Mouse (Mus musculus): Measurements from ENCODE around the gene Cdc42bpa. TPM values are rescaled to one million over a fixed set of nuclear protein-coding genes. Genes with fewer than 3 reads are reported as not detected.

Gene Cdc42bpa
- polyA plus RNA-seq, 1 experiment from 2014 or later = 30.3 TPM

DNA sequence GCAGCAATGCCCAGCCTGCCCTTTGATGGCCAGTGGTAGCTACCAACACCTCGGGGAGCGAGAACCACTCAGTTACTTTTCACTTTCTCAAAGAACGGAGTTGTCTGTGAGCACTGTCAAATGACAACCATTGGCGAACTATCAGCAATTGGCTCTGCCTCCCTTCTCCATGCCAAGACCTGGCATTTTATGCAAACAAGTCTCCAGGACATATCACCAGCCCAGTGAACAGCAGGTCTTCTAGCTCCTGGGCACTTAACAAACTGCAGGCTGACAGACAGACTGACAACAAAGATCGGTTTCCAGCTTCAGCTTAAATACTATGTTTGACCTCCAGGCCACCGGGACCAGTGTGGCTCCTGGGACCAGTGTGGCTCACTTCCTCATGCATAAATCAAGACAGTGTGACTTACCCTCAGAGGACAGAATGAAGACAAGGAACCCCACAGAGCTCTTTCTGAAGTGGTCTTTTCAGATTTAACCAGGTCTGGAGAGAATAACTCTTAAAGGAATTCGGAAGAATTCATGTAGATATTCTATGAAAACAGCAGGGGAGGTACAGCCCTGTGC is 231.5 kb downstream of the Cdc42bpa start:
- H3K9me3 ChIP-seq (replicated peaks; ENCODE audit: control insufficient read depth, low read length, poor library complexity, severe bottlenecking) = no peaks in the 10 kb centered on the region
- H3K4me2 ChIP-seq (ENCODE audit: low read length) = no peak overlapping the region
- whole genome bisulfite sequencing = 71% methylated on average over 7 of the region's 7 CpGs

DNA sequence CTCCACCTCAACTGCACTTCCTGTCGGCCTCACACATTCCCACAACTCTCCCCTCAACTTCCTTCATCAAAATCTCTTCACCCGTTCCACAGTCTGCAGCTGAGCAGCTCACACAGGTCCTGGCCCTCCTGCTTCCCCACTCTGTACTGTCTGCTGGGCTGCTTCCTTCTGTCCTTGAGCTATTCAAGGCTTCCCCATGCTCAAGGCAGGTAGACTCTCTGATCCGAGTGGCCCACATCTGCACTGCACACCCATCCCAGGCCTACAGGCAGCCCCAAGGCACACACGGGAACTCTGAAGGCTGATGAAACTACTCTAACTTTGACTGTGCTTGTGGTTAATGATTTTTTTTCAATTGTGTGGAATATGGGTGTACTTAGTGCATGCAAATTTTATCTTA is 232.6 kb downstream of the Cdc42bpa start:
- no peaks in the 10 kb centered on the region for H3K9me3 ChIP-seq (replicated peaks; ENCODE audit: control insufficient read depth, low read length, poor library complexity, severe bottlenecking)
- H3K4me2 ChIP-seq (ENCODE audit: low read length) = no peak overlapping the region
- WGBS = 54% methylated on average over 4 of the region's 4 CpGs
- H3K4me1 ChIP-seq (ENCODE audit: control insufficient read depth, insufficient read depth, low read length) = peaks cover 9% of the 10 kb centered on the region
- no peaks in the 10 kb centered on the region for H3K36me3 ChIP-seq (ENCODE audit: control insufficient read depth, insufficient read depth, low read length)
- H3K27me3 ChIP-seq (ENCODE audit: control insufficient read depth, insufficient read depth, low read depth, low read length) = peaks cover 11% of the 10 kb centered on the region; the same call in 1 of the 2 replicates
- H3K27ac ChIP-seq (ENCODE audit: low read length) = no peak overlapping the region
- no peak for ATAC-seq
- H3K4me3 ChIP-seq (ENCODE audit: low read depth, low read length) = no peak overlapping the region
- no peak overlapping the region for H3K9ac ChIP-seq (ENCODE audit: low read depth, low read length)

More for the DNA sequence above, 231.5 kb downstream of the Cdc42bpa start:
- no peak overlapping the region for H3K9ac ChIP-seq (ENCODE audit: low read depth, low read length)
- no peak overlapping the region for H3K27ac ChIP-seq (ENCODE audit: low read length)
- H3K27me3 ChIP-seq (ENCODE audit: control insufficient read depth, insufficient read depth, low read depth, low read length) = peaks cover 11% of the 10 kb centered on the region; the same call in 1 of the 2 replicates
- H3K4me3 ChIP-seq (ENCODE audit: low read depth, low read length) = no peak overlapping the region
- peaks cover 9% of the 10 kb centered on the region for H3K4me1 ChIP-seq (ENCODE audit: control insufficient read depth, insufficient read depth, low read length)
- no peaks in the 10 kb centered on the region for H3K36me3 ChIP-seq (ENCODE audit: control insufficient read depth, insufficient read depth, low read length)
- ATAC-seq = no peak

DNA sequence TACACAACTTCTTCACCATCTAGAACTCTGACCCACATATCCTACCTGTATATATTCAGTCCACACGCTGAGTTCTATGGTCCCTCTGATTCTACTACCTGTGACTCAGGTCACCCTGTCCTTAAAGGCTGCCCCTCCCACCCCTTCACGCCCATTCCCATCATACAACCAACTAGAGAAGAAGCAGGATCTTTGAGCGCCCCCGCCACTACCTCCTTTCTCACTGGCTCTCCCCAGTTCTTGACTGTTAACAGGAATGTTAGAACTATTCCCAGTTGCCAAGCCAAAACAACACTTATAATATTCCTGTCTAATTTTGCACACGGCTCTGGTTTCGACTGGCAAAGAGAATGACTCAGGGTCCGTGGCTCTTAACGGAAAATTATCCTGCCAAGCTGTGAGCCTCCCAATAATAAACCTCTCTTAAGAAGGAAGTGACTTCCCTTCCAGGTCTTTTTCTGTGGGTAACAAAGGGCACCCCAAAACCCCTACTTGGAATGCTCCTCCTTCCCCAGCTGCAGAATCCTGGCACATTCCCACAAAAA is 233.2 kb downstream of the Cdc42bpa start:
- Histone ChIP-seq H3K9me3 (replicated peaks; ENCODE audit: control insufficient read depth, low read length, poor library complexity, severe bottlenecking) (no peaks in the 10 kb centered on the region), H3K4me1 (ENCODE audit: control insufficient read depth, insufficient read depth, low read length) (peaks cover 9% of the 10 kb centered on the region), H3K36me3 (ENCODE audit: control insufficient read depth, insufficient read depth, low read length) (no peaks in the 10 kb centered on the region), H3K4me3 (ENCODE audit: low read depth, low read length) (no peak overlapping the region), H3K4me2 (ENCODE audit: low read length) (no peak overlapping the region), H3K9ac (ENCODE audit: low read depth, low read length) (no peak overlapping the region), H3K27me3 (ENCODE audit: control insufficient read depth, insufficient read depth, low read depth, low read length) (peaks cover 11% of the 10 kb centered on the region; the same call in 1 of the 2 replicates), H3K27ac (ENCODE audit: low read length) (no peak overlapping the region)
- WGBS = 86% methylated on average over 8 of the region's 8 CpGs
- ATAC-seq = no peak

DNA sequence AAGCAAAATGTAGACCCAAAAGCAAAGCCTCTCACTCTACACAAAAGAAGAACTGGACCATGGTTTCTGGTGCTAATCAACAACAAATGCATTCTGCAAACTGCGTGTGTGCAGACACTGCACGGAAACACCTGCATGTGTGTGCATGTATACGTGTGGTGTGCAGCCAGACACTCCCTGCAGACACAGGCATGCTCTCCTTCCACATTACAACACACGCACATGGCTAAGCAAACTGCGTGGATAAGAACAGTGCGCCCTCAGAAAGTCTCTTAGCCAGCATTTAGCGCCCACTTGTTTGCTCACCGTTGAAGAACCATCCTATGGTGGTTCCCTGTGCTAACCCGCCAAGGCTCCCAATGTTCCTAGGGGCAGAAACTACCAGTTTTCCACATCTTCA is 233.8 kb downstream of the Cdc42bpa start:
- Histone ChIP-seq H3K4me2 (ENCODE audit: low read length) (no peak overlapping the region), H3K36me3 (ENCODE audit: control insufficient read depth, insufficient read depth, low read length) (no peaks in the 10 kb centered on the region), H3K27me3 (ENCODE audit: control insufficient read depth, insufficient read depth, low read depth, low read length) (peaks cover 11% of the 10 kb centered on the region; the same call in 1 of the 2 replicates), H3K9ac (ENCODE audit: low read depth, low read length) (no peak overlapping the region), H3K4me3 (ENCODE audit: low read depth, low read length) (no peak overlapping the region), H3K9me3 (replicated peaks; ENCODE audit: control insufficient read depth, low read length, poor library complexity, severe bottlenecking) (no peaks in the 10 kb centered on the region), H3K27ac (ENCODE audit: low read length) (no peak overlapping the region), H3K4me1 (ENCODE audit: control insufficient read depth, insufficient read depth, low read length) (peaks cover 9% of the 10 kb centered on the region)
- WGBS = 89% methylated on average over 9 of the region's 9 CpGs
- ATAC-seq = no peak

DNA sequence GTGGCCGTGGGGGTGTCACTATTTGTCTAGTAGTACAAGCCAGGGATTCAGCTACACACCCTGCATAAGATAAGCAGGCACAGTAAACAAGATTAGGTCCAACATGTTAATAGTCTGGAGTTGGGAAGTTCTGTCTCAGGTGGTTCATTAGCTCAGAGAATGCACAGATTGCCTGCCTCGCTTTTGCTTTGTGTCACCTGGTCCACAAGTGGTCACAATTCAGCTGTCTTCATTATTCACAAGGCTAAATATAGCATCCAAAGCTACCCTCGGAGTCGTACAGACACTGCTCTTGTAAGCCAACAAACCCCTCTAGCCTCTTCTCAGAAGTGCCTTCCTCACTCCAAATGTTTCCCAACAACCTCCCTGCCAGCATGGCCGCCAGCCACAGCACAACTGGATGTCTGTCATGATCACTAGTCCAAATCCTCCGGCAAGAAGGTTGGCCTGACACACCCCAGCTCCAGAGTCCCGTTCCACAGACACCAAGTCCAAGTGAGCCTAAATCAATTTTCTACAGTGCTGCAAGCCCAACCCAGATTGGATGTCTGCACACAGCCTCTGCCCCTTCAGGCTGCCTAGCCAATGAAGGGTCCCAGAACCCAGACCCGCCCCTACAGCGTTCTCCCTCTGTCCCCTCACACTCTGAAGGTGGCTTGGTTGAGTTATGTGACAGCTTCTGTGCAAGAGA is 234.7 kb downstream of the Cdc42bpa start:
- H3K36me3 ChIP-seq (ENCODE audit: control insufficient read depth, insufficient read depth, low read length) = no peaks in the 10 kb centered on the region
- ATAC-seq = 0 out of 2 replicates have a peak, but pooled peaks have one; percentile 15
- 30% methylated on average over 9 of the region's 9 CpGs for WGBS
- H3K4me3 ChIP-seq (ENCODE audit: low read depth, low read length) = peak overlapping the region; percentile 54
- H3K9ac ChIP-seq (ENCODE audit: low read depth, low read length) = peak overlapping the region; percentile 42
- no peak overlapping the region for H3K27ac ChIP-seq (ENCODE audit: low read length)
- peak overlapping the region; percentile 93 for H3K4me2 ChIP-seq (ENCODE audit: low read length)
- H3K4me1 ChIP-seq (ENCODE audit: control insufficient read depth, insufficient read depth, low read length) = peaks cover 9% of the 10 kb centered on the region
- H3K27me3 ChIP-seq (ENCODE audit: control insufficient read depth, insufficient read depth, low read depth, low read length) = peaks cover 11% of the 10 kb centered on the region; the same call in 1 of the 2 replicates
- no peaks in the 10 kb centered on the region for H3K9me3 ChIP-seq (replicated peaks; ENCODE audit: control insufficient read depth, low read length, poor library complexity, severe bottlenecking)

DNA sequence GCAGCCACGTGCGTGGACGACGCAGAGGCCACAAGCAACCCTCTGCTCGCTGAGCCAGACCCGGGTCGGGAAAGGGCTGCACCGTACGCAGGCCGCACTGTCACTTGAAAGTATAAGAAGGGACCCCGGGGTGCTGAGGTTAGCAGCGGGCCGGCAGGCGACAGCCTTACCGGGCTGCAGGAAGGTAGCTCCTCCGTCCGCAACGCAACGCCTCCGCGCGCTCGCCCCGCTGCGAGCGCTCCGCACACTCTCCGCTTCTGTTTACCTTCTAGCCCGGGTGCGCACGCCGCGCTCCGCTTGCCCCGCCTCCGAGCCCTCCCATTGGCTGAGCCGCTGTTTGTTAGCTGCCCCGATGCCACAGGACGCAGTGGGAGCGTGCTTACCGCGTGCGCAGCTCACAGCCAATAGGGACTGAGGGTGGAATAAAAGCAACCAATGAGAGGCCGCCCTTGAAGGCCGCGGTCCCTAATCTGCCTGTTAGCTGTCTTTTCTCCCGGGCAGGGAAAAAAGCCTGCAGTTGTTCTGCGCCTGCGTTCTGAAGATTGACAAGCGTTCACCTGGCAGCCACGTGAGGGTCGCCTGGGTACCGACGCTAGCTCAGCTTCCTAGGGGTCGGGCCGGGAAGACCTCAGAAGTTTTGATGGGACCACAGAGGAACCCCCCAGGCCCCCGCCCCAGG is 235.6 kb downstream of the Cdc42bpa start:
- no peaks in the 10 kb centered on the region for H3K36me3 ChIP-seq (ENCODE audit: control insufficient read depth, insufficient read depth, low read length)
- H3K4me1 ChIP-seq (ENCODE audit: control insufficient read depth, insufficient read depth, low read length) = peaks cover 9% of the 10 kb centered on the region
- H3K9ac ChIP-seq (ENCODE audit: low read depth, low read length) = peak overlapping the region; percentile 42
- under 1% methylated on average over 57 of the region's 57 CpGs for WGBS
- peak; percentile 100 for ATAC-seq
- H3K9me3 ChIP-seq (replicated peaks; ENCODE audit: control insufficient read depth, low read length, poor library complexity, severe bottlenecking) = no peaks in the 10 kb centered on the region
- H3K4me2 ChIP-seq (ENCODE audit: low read length) = peak overlapping the region; percentile 93
- no peak overlapping the region for H3K27ac ChIP-seq (ENCODE audit: low read length)
- peaks cover 11% of the 10 kb centered on the region; the same call in 1 of the 2 replicates for H3K27me3 ChIP-seq (ENCODE audit: control insufficient read depth, insufficient read depth, low read depth, low read length)
- H3K4me3 ChIP-seq (ENCODE audit: low read depth, low read length) = peak overlapping the region; percentile 54

DNA sequence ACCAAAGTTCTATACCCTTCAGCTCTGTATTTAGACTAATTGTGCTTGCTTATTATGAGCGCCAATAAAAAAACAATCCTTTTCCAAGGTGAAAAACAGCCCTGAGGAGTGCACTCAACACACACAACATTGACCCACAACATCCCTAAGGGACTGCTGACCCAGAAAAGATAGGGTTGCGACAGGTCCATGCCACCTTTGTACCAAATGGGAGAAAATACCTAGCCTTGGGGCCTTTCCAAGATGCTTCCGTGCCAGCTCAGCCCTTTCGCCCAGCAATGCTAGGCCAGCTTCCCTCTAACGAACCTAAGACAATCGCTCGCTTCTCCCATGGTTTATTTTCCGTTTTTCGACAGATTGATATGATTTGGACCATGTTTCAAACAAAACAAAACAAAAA is 236.2 kb downstream of the Cdc42bpa start:
- Histone ChIP-seq H3K27ac (ENCODE audit: low read length) (no peak overlapping the region), H3K4me1 (ENCODE audit: control insufficient read depth, insufficient read depth, low read length) (peaks cover 9% of the 10 kb centered on the region), H3K9ac (ENCODE audit: low read depth, low read length) (no peak overlapping the region), H3K4me3 (ENCODE audit: low read depth, low read length) (peak overlapping the region; percentile 54; the same call in 1 of the 2 replicates), H3K27me3 (ENCODE audit: control insufficient read depth, insufficient read depth, low read depth, low read length) (peaks cover 11% of the 10 kb centered on the region; the same call in 1 of the 2 replicates), H3K36me3 (ENCODE audit: control insufficient read depth, insufficient read depth, low read length) (no peaks in the 10 kb centered on the region), H3K9me3 (replicated peaks; ENCODE audit: control insufficient read depth, low read length, poor library complexity, severe bottlenecking) (no peaks in the 10 kb centered on the region), H3K4me2 (ENCODE audit: low read length) (peak overlapping the region; percentile 93)
- WGBS = 89% methylated on average over 9 of the region's 9 CpGs
- no peak for ATAC-seq

DNA sequence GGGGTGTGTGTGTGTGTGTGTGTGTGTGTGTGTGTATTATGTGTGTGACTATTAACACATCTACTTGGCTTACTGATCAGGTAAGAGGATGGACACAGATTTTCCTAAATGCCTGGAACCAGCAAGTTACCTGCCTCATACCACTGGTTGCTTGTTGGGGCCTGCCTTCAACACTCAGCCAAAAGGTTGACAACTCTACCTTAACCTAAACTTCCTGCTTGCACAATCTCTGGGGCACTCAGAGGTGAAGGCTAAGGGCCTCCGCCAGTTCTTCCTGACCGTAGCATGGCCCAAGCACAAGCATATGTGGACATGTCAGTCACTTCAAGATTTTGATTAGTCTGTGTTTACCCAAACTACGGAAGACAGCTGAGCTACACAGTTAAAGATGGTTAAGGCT is 237.7 kb downstream of the Cdc42bpa start:
- no peak overlapping the region for H3K4me2 ChIP-seq (ENCODE audit: low read length)
- H3K4me3 ChIP-seq (ENCODE audit: low read depth, low read length) = no peak overlapping the region
- no peak overlapping the region for H3K9ac ChIP-seq (ENCODE audit: low read depth, low read length)
- H3K4me1 ChIP-seq (ENCODE audit: control insufficient read depth, insufficient read depth, low read length) = peaks cover 9% of the 10 kb centered on the region
- no peak for ATAC-seq
- no peaks in the 10 kb centered on the region for H3K9me3 ChIP-seq (replicated peaks; ENCODE audit: control insufficient read depth, low read length, poor library complexity, severe bottlenecking)
- H3K36me3 ChIP-seq (ENCODE audit: control insufficient read depth, insufficient read depth, low read length) = no peaks in the 10 kb centered on the region
- 93% methylated on average over 3 of the region's 3 CpGs for WGBS
- no peak overlapping the region for H3K27ac ChIP-seq (ENCODE audit: low read length)
- peaks cover 11% of the 10 kb centered on the region; the same call in 1 of the 2 replicates for H3K27me3 ChIP-seq (ENCODE audit: control insufficient read depth, insufficient read depth, low read depth, low read length)
